Mouse (Mus musculus) MEL (cell line): ENCODE data around the gene Pxdn. TPM values are rescaled to one million over a fixed set of nuclear protein-coding genes. Genes with fewer than 3 reads are reported as not detected.

Source experiments
- DNase-seq: peaks from one replicate; pipeline ENCODE4 v3.0.0; 2011; ENCODE audit warnings: low read depth, low spot score
- H3K27ac ChIP-seq: 2 replicates; pipeline ENCODE4 v1.5.1; 2012; ENCODE audit warnings: low read depth, mild to moderate bottlenecking, control low read depth, low read length, moderate library complexity; ENCODE audit not compliant: control insufficient read depth
- H3K27me3 ChIP-seq, 2 experiments: fragments of 150-350 bp in 1 of 2; sonication (generic) in 1 of 2; 2 replicates each; pipeline ENCODE4 v1.6.1; 2012; ENCODE audit warnings: low read length in 2 of 2, mild to moderate bottlenecking in 2 of 2, improper control_type of control experiment in 1 of 2, moderate library complexity in 1 of 2; ENCODE audit not compliant: insufficient read depth in 2 of 2, control insufficient read depth in 1 of 2
- H3K36me3 ChIP-seq, 2 experiments: 2 replicates each; pipeline ENCODE4 v1.6.1; 2012 to 2014; ENCODE audit warnings: low read length in 2 of 2, improper control_type of control experiment in 1 of 2, inconsistent platforms in 1 of 2, mild to moderate bottlenecking in 1 of 2; ENCODE audit not compliant: insufficient read depth in 2 of 2, control insufficient read depth in 1 of 2
- H3K4me1 ChIP-seq, 2 experiments: fragments of 150-350 bp in 1 of 2; sonication (generic) in 1 of 2; 2 replicates each; pipeline ENCODE4 v1.6.1; 2012; ENCODE audit warnings: low read length in 2 of 2, improper control_type of control experiment in 1 of 2, mild to moderate bottlenecking in 1 of 2; ENCODE audit not compliant: insufficient read depth in 2 of 2, control insufficient read depth in 1 of 2
- H3K4me3 ChIP-seq, 2 experiments: fragments of 150-350 bp in 1 of 2; sonication (generic) in 1 of 2; 2 replicates each; pipeline ENCODE4 v1.5.1; 2012; ENCODE audit warnings: low read depth in 2 of 2, low read length in 2 of 2, mild to moderate bottlenecking in 2 of 2, moderate library complexity in 2 of 2, control low read depth in 1 of 2, improper control_type of control experiment in 1 of 2; ENCODE audit not compliant: control insufficient read depth in 1 of 2, insufficient read depth in 1 of 2
- H3K79me2 ChIP-seq: 2 replicates; pipeline ENCODE4 v1.6.1; 2012; ENCODE audit warnings: mild to moderate bottlenecking, low read length, moderate library complexity; ENCODE audit not compliant: control insufficient read depth, poor library complexity, insufficient read depth
- H3K9ac ChIP-seq: 2 replicates; pipeline ENCODE4 v1.6.1; 2012; ENCODE audit warnings: low read depth, mild to moderate bottlenecking, control low read depth, low read length, moderate library complexity; ENCODE audit not compliant: control insufficient read depth, poor library complexity, severe bottlenecking
- H3K9me3 ChIP-seq: fragments of 150-350 bp; sonication (generic); replicated peaks from 2 replicates; pipeline ENCODE4 v1.6.1; 2012; ENCODE audit warnings: mild to moderate bottlenecking, low read length, improper control_type of control experiment, moderate library complexity; ENCODE audit not compliant: insufficient read depth
- CHD1 ChIP-seq: IDR thresholded peaks from 2 replicates; pipeline ENCODE4 v1.6.1; 2012; ENCODE audit warnings: low read depth, mild to moderate bottlenecking, inconsistent platforms, low read length, improper control_type of control experiment
- CTCF ChIP-seq, 3 experiments: IDR thresholded peaks in 2 of 3; conservative IDR thresholded peaks in 1 of 3; 2 replicates each; pipeline ENCODE4 v1.5.1; 2011 to 2012; ENCODE audit warnings: low read length in 3 of 3, low read depth in 2 of 3, mild to moderate bottlenecking in 2 of 3, improper control_type of control experiment in 1 of 3, inconsistent platforms in 1 of 3, mixed read lengths in 1 of 3, moderate library complexity in 1 of 3; ENCODE audit not compliant: control insufficient read depth in 1 of 3, insufficient read depth in 1 of 3, poor library complexity in 1 of 3, severe bottlenecking in 1 of 3
- ELF1 ChIP-seq: IDR thresholded peaks from 2 replicates; pipeline ENCODE4 v1.6.1; 2014; ENCODE audit warnings: low read depth, mild to moderate bottlenecking, inconsistent platforms, low read length, improper control_type of control experiment, moderate library complexity
- ETS1 ChIP-seq: IDR thresholded peaks from 2 replicates; pipeline ENCODE4 v1.6.1; 2012; ENCODE audit warnings: low read depth, mild to moderate bottlenecking, inconsistent platforms, low read length, improper control_type of control experiment, moderate library complexity
- HCFC1 ChIP-seq: IDR thresholded peaks from 2 replicates; pipeline ENCODE4 v1.6.1; 2012; ENCODE audit warnings: low read depth, mild to moderate bottlenecking, inconsistent platforms, low read length, improper control_type of control experiment, moderate library complexity
- MYB ChIP-seq: IDR thresholded peaks from 2 replicates; pipeline ENCODE4 v1.6.1; 2011; ENCODE audit warnings: mild to moderate bottlenecking, low read depth, low read length, improper control_type of control experiment
- NELFE ChIP-seq: IDR thresholded peaks from 2 replicates; pipeline ENCODE4 v1.6.1; 2011; ENCODE audit warnings: low read depth, low read length, improper control_type of control experiment
- POLR2A ChIP-seq, 2 experiments: IDR thresholded peaks; 2 replicates each; pipeline ENCODE4 v1.6.1; 2011 to 2012; ENCODE audit warnings: low read length in 2 of 2, mild to moderate bottlenecking in 2 of 2, control low read depth in 1 of 2, improper control_type of control experiment in 1 of 2, low read depth in 1 of 2, moderate library complexity in 1 of 2; ENCODE audit not compliant: control insufficient read depth in 1 of 2, insufficient read depth in 1 of 2, poor library complexity in 1 of 2
- POLR2AphosphoS5 ChIP-seq: IDR thresholded peaks from 2 replicates; pipeline ENCODE4 v1.6.1; 2012; ENCODE audit warnings: low read depth, borderline replicate concordance, mild to moderate bottlenecking, inconsistent platforms, low read length, moderate library complexity, mixed read lengths
- RAD21 ChIP-seq: IDR thresholded peaks from 2 replicates; pipeline ENCODE4 v1.6.1; 2011; ENCODE audit warnings: mild to moderate bottlenecking, low read depth, low read length, improper control_type of control experiment
- ZNF384 ChIP-seq: IDR thresholded peaks from 2 replicates; pipeline ENCODE4 v1.6.1; 2012; ENCODE audit warnings: low read depth, mild to moderate bottlenecking, inconsistent platforms, low read length, improper control_type of control experiment
- polyA plus RNA-seq, 2 experiments: library from polyadenylated mRNA; stranded (reverse) in 1 of 2; unstranded in 1 of 2; fragments of >175 nt in 1 of 2; fragments of >200 nt in 1 of 2; gene quantifications; 2 replicates each; pipeline versions ENCODE4 v1.2.1 to v1.2.4; 2012; ENCODE audit warnings: low replicate concordance in 2 of 2, low read depth in 1 of 2; ENCODE audit not compliant: insufficient read length in 2 of 2, insufficient read depth in 1 of 2, missing spikeins in 1 of 2
- total RNA-seq: library from RNA; depleted of rRNA; stranded (reverse); fragments of 300-350 nt; gene quantifications from 2 replicates; pipeline ENCODE4 v1.2.3, GENCODE M21; 2012

Pxdn gene
- total and polyA plus RNA-seq, 3 experiments = not detected

- no peak for DNase-seq
- Histone ChIP-seq H3K4me3 (no peak overlapping the region), H3K36me3 (no peaks in the 10 kb centered on the region), H3K79me2 (no peaks in the 10 kb centered on the region), H3K9ac (no peak overlapping the region), H3K27me3 (no peaks in the 10 kb centered on the region), H3K9me3 (no peaks in the 10 kb centered on the region), H3K4me1 (no peaks in the 10 kb centered on the region), H3K27ac (no peak overlapping the region)
- TF ChIP-seq ETS1 (no peak), MYB (no peak), HCFC1 (no peak), RAD21 (no peak), POLR2A (IDR thresholded peaks at IDR 0.05; ENCODE audit: control insufficient read depth in 1 of 2, insufficient read depth in 1 of 2, low read depth in 1 of 2, low read length in 2 of 2, poor library complexity in 1 of 2) (no peak), ZNF384 (no peak), POLR2AphosphoS5 (no peak), CHD1 (no peak)
Observed at GRCm38 (mm10) chr12:30036569-30037055, 99.2 kb downstream of the Pxdn start.

GRCm38 (mm10) chr12:30039565-30039964 lies 102.2 kb downstream of the Pxdn start:
- Histone ChIP-seq H3K27me3 (no peaks in the 10 kb centered on the region), H3K9me3 (no peaks in the 10 kb centered on the region), H3K36me3 (no peaks in the 10 kb centered on the region), H3K79me2 (no peaks in the 10 kb centered on the region), H3K9ac (no peak overlapping the region), H3K4me3 (no peak overlapping the region), H3K27ac (no peak overlapping the region), H3K4me1 (no peaks in the 10 kb centered on the region)
- peak; percentile 20 to 52 (median 37); a peak in 5 of 6 replicates for TF ChIP-seq CTCF (IDR thresholded peaks at IDR 0.05 in 2 of 3, conservative IDR thresholded peaks at IDR 0.05 in 1 of 3; ENCODE audit: control insufficient read depth in 1 of 3, insufficient read depth in 1 of 3, low read depth in 2 of 3, low read length in 3 of 3, poor library complexity in 1 of 3, severe bottlenecking in 1 of 3)
- peak; percentile 20 for TF ChIP-seq RAD21
- TF ChIP-seq ELF1 = no peak
- DNase-seq = peak; percentile 6

GRCm38 (mm10) chr12:30040150-30040549 lies 102.7 kb downstream of the Pxdn start:
- Histone ChIP-seq H3K4me1 (no peaks in the 10 kb centered on the region), H3K9me3 (no peaks in the 10 kb centered on the region), H3K9ac (no peak overlapping the region), H3K79me2 (no peaks in the 10 kb centered on the region), H3K27me3 (no peaks in the 10 kb centered on the region), H3K27ac (no peak overlapping the region), H3K4me3 (no peak overlapping the region), H3K36me3 (no peaks in the 10 kb centered on the region)
- DNase-seq = peak; percentile 4
- TF ChIP-seq NELFE (no peak), CTCF (IDR thresholded peaks at IDR 0.05 in 2 of 3, conservative IDR thresholded peaks at IDR 0.05 in 1 of 3; ENCODE audit: control insufficient read depth in 1 of 3, insufficient read depth in 1 of 3, low read depth in 2 of 3, low read length in 3 of 3, poor library complexity in 1 of 3, severe bottlenecking in 1 of 3) (peak in 1 of 3 experiments; percentile 27; a peak in 3 of 6 replicates), ETS1 (no peak)
